Mouse (Mus musculus): ENCODE measurements around the gene Prr18. TPM values are rescaled to one million over a fixed set of nuclear protein-coding genes. Genes with fewer than 3 reads are reported as not detected.

Prr18 gene
- polyA plus RNA-seq, 1 experiment from 2014 or later, result 1.4 TPM

- Histone ChIP-seq H3K27me3 (ENCODE audit: control insufficient read depth, insufficient read depth, low read length) (no peaks in the 10 kb centered on the region), H3K27ac (ENCODE audit: low read depth, low read length) (no peak overlapping the region), H3K4me3 (ENCODE audit: low read depth, low read length) (no peak overlapping the region), H3K4me1 (ENCODE audit: control insufficient read depth, insufficient read depth, low read length) (no peaks in the 10 kb centered on the region), H3K36me3 (ENCODE audit: control insufficient read depth, insufficient read depth, low read length) (no peaks in the 10 kb centered on the region), H3K9ac (ENCODE audit: low read length) (no peak overlapping the region), H3K9me3 (ENCODE audit: control insufficient read depth, low read length) (no peaks in the 10 kb centered on the region), H3K4me2 (ENCODE audit: low read depth) (no peak overlapping the region)
- ATAC-seq (ENCODE audit: insufficient read depth, low FRiP score, low TSS enrichment), result no peak
- no peak for DNase-seq (ENCODE audit: low spot score)
- 91% methylated on average over 4 of the region's 4 CpGs for WGBS
These were observed 11.7 kb downstream of the Prr18 start for GRCm38 (mm10) chr17:8348941-8349340.

DNA sequence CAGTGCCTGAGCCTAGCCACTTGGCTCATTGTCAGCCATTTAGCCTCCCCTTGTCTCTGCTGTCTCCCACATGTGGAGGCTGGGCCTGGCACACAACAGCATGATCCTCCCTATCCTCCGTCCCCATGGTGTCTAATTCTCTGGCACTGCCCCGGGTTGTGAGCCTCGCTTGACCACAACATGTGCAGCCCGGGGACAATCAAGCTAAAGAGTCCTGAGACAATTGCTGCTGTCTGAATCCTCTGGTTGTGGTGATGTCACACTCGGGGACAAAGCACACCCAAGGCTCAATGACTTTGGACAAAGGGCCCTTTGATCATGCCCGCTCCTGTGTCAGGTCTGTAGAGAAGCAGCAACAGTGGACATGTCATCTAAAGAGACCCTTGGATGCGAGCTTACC lies 13.8 kb downstream of the Prr18 start:
- no peak for DNase-seq (ENCODE audit: low spot score)
- Histone ChIP-seq H3K36me3 (ENCODE audit: control insufficient read depth, insufficient read depth, low read length) (no peaks in the 10 kb centered on the region), H3K27ac (ENCODE audit: low read depth, low read length) (no peak overlapping the region), H3K9me3 (ENCODE audit: control insufficient read depth, low read length) (no peaks in the 10 kb centered on the region), H3K9ac (ENCODE audit: low read length) (no peak overlapping the region), H3K4me1 (ENCODE audit: control insufficient read depth, insufficient read depth, low read length) (no peaks in the 10 kb centered on the region), H3K4me3 (ENCODE audit: low read depth, low read length) (no peak overlapping the region), H3K27me3 (ENCODE audit: control insufficient read depth, insufficient read depth, low read length) (no peaks in the 10 kb centered on the region), H3K4me2 (ENCODE audit: low read depth) (no peak overlapping the region)
- 55% methylated on average over 7 of the region's 7 CpGs for WGBS
- no peak for ATAC-seq (ENCODE audit: insufficient read depth, low FRiP score, low TSS enrichment)

DNA sequence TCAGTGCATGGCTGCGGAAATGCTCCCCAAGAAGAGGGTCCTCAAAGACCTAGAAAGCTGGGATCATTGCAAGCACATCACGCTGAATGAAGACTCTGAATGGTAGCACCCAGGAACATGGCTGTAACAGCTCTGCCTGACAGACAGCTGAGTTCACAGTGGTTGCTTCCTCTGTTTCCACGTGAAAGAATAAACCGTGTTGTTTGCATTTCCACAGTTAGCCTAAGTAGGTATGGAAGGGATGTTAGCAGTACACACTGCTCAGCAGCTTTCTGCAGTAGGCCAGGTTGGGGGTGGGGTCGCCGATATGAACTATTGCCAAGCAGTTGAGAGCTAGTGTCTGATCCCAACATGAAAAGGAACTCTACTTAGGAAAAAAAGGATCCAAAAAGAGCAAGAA lies 18.4 kb downstream of the Prr18 start, which contains the start of gene T2:
Gene T2 (plus strand): TSS at position 301 of the 400 bp plus-strand sequence.
- Histone ChIP-seq H3K4me3 (ENCODE audit: low read depth, low read length) (no peak within 1 kb of the TSS), H3K9ac (ENCODE audit: low read length) (no peak within 1 kb of the TSS), H3K27me3 (ENCODE audit: control insufficient read depth, insufficient read depth, low read length) (no peaks in the 10 kb centered on the region), H3K27ac (ENCODE audit: low read depth, low read length) (no peak within 1 kb of the TSS), H3K36me3 (ENCODE audit: control insufficient read depth, insufficient read depth, low read length) (no peaks in the 10 kb centered on the region), H3K4me2 (ENCODE audit: low read depth) (no peak within 1 kb of the TSS), H3K4me1 (ENCODE audit: control insufficient read depth, insufficient read depth, low read length) (no peaks in the 10 kb centered on the region), H3K9me3 (ENCODE audit: control insufficient read depth, low read length) (no peaks in the 10 kb centered on the region)
- DNase-seq (ENCODE audit: low spot score) (no peak), ATAC-seq (ENCODE audit: insufficient read depth, low FRiP score, low TSS enrichment) (no peak)
- 88% methylated on average over 6 of the region's 6 CpGs for WGBS

GRCm38 (mm10) chr17:8357498-8357897 lies 20.2 kb downstream of the Prr18 start:
- H3K9ac ChIP-seq (ENCODE audit: low read length), result no peak overlapping the region
- no peak overlapping the region for H3K4me3 ChIP-seq (ENCODE audit: low read depth, low read length)
- no peaks in the 10 kb centered on the region for H3K27me3 ChIP-seq (ENCODE audit: control insufficient read depth, insufficient read depth, low read length)
- no peak overlapping the region for H3K27ac ChIP-seq (ENCODE audit: low read depth, low read length)
- H3K36me3 ChIP-seq (ENCODE audit: control insufficient read depth, insufficient read depth, low read length), result no peaks in the 10 kb centered on the region
- DNase-seq (ENCODE audit: low spot score), result no peak
- no peaks in the 10 kb centered on the region for H3K9me3 ChIP-seq (ENCODE audit: control insufficient read depth, low read length)
- H3K4me1 ChIP-seq (ENCODE audit: control insufficient read depth, insufficient read depth, low read length), result no peaks in the 10 kb centered on the region
- no peak overlapping the region for H3K4me2 ChIP-seq (ENCODE audit: low read depth)
- no peak for ATAC-seq (ENCODE audit: insufficient read depth, low FRiP score, low TSS enrichment)
- WGBS, result 89% methylated on average over 6 of the region's 6 CpGs

DNA sequence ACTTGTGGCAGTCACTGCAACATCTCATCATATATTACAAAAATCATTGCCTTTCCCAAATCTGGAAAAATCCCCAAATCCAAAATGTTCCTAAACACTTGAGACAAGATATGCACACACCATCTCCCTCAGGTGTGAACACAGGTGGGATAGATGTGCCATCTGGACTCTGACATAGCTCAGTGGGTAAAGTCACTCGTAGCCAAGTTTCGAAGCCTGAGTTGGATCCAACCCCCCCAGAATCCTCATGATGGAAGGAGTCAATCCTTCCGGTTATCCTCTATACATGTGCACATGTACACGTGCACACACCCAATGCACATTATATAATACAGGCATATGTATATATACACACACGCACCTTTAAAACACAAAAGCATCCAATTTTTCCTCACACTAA lies 23.6 kb downstream of the Prr18 start:
- whole genome bisulfite sequencing, result 91% methylated on average over 5 of the region's 5 CpGs
- no peaks in the 10 kb centered on the region for H3K4me1 ChIP-seq (ENCODE audit: control insufficient read depth, insufficient read depth, low read length)
- no peak overlapping the region for H3K4me2 ChIP-seq (ENCODE audit: low read depth)
- ATAC-seq (ENCODE audit: insufficient read depth, low FRiP score, low TSS enrichment) (no peak), DNase-seq (ENCODE audit: low spot score) (no peak)
- no peak overlapping the region for H3K9ac ChIP-seq (ENCODE audit: low read length)
- H3K4me3 ChIP-seq (ENCODE audit: low read depth, low read length), result no peak overlapping the region
- H3K27ac ChIP-seq (ENCODE audit: low read depth, low read length), result no peak overlapping the region
- no peaks in the 10 kb centered on the region for H3K36me3 ChIP-seq (ENCODE audit: control insufficient read depth, insufficient read depth, low read length)
- no peaks in the 10 kb centered on the region for H3K27me3 ChIP-seq (ENCODE audit: control insufficient read depth, insufficient read depth, low read length)
- no peaks in the 10 kb centered on the region for H3K9me3 ChIP-seq (ENCODE audit: control insufficient read depth, low read length)

DNA sequence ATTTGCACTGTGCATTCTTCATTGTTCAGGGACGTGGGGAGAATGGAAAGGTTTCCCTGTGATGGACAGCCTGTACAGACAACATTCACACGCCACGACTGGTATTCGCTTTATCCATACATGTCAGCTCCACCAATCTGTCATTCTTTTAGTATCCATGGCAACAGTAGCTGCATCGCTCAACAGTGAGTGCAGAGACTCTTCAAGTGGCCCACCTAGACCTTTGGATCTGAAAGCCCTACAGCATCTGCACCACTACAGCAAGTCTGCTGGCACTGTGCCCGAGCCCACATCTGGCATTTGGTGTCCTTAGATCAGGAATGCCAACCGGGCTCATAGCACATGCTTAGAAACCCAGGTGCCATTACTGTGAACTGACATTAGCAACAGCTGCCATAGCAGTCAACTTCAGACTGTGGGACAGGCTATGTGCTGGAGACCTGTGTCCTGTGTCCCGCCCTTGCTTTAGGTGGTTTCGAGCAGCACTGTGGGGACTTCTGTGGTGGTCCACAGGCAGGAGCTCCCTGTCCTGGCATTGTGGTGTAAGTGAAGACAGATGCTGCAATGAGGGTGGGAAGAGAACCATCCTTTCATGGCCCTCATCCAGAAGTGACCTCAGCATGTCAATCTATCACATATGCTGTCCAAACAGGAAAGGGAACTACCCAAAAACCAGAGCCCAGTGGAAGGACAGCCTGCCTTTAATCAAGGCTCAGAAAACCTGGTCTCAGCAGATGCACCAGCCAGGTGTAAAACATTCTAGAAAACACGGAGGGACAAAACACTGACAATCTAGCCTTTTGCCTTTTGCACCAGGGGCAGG lies 24.2 kb downstream of the Prr18 start:
- Histone ChIP-seq H3K36me3 (ENCODE audit: control insufficient read depth, insufficient read depth, low read length) (no peaks in the 10 kb centered on the region), H3K27ac (ENCODE audit: low read depth, low read length) (no peak overlapping the region), H3K9me3 (ENCODE audit: control insufficient read depth, low read length) (no peaks in the 10 kb centered on the region), H3K4me1 (ENCODE audit: control insufficient read depth, insufficient read depth, low read length) (no peaks in the 10 kb centered on the region), H3K9ac (ENCODE audit: low read length) (no peak overlapping the region), H3K4me3 (ENCODE audit: low read depth, low read length) (no peak overlapping the region), H3K4me2 (ENCODE audit: low read depth) (no peak overlapping the region), H3K27me3 (ENCODE audit: control insufficient read depth, insufficient read depth, low read length) (no peaks in the 10 kb centered on the region)
- no peak for DNase-seq (ENCODE audit: low spot score)
- no peak for ATAC-seq (ENCODE audit: insufficient read depth, low FRiP score, low TSS enrichment)
- WGBS, result 81% methylated on average over 10 of the region's 10 CpGs

DNA sequence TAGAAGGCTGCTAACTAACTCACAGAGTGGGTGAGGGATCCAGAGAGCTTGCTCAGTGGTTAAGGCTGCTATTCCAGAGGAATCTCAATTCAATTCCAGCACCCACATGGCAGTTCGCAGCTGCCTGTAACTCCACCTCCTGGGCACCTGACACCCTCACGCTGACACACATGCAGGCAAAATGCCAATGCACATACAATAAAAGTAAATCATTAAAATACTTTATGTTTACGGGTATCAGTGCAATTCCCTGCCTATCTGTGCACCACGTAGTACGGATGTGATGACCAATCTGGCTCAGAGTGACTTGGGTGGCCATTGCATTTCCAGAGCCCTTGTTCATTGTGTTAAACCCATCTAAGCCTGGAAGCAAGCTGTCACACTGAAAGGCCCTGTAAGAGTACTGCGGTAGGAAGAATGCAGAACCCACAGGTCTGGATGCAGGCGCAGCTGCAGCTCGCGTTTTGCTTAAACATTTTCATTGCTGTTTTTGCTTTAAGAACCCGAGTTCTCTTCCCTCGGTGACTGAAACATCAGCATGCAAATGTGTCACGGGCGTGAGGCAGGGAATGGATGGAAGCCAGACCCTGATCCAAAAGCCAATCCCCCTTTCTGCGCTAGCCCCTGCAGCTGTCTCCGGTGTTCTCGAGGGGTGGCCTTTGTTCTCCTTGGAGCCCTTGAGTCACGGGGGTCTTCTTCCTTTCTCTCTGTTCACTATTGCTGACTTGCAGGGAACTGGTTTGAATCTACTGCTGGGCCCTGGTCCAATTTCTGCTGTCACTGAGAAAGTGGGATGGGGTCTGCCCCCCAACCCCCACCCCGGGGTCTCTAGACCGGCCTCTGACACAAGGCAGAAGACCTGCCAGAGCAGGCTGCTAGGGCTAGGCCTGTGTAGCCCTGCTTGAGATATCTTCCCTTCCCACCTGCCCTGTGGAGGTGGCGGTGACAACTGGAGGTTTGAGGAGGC lies 30.5 kb downstream of the Prr18 start:
- H3K27ac ChIP-seq (ENCODE audit: low read depth, low read length), result peak overlapping the region; percentile 72
- WGBS, result 27% methylated on average over 20 of the region's 20 CpGs
- H3K4me2 ChIP-seq (ENCODE audit: low read depth), result peak overlapping the region; percentile 24; the same call in 1 of the 2 replicates
- ATAC-seq (ENCODE audit: insufficient read depth, low FRiP score, low TSS enrichment) (peak; percentile 13; the same call in 1 of the 2 replicates), DNase-seq (ENCODE audit: low spot score) (peak; percentile 54)
- H3K4me3 ChIP-seq (ENCODE audit: low read depth, low read length), result no peak overlapping the region
- peak overlapping the region; percentile 52 for H3K9ac ChIP-seq (ENCODE audit: low read length)
- no peaks in the 10 kb centered on the region for H3K9me3 ChIP-seq (ENCODE audit: control insufficient read depth, low read length)
- peaks cover 29% of the 10 kb centered on the region; the same call in 1 of the 2 replicates for H3K4me1 ChIP-seq (ENCODE audit: control insufficient read depth, insufficient read depth, low read length)
- H3K36me3 ChIP-seq (ENCODE audit: control insufficient read depth, insufficient read depth, low read length), result no peaks in the 10 kb centered on the region
- H3K27me3 ChIP-seq (ENCODE audit: control insufficient read depth, insufficient read depth, low read length), result no peaks in the 10 kb centered on the region

DNA sequence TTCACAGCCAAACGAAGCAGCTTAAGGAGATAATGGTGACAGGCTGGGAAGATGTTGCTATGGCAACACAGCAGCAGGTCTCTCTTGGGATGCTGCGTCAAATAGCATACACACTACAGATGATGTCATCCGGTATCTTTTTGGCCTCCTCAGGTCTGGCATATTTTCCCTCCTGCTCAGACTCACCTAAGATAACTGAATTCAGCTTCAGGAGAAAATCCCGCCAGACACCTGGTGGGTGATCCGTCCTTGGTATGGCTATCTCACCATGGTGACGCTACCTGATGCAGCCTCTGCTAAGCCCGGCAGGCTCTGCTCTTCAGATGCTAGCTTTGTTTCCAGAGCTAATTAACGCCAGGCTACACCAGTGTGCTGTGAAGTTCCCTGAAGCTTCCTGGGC lies 31.3 kb downstream of the Prr18 start:
- Histone ChIP-seq H3K27ac (ENCODE audit: low read depth, low read length) (peak overlapping the region; percentile 57), H3K27me3 (ENCODE audit: control insufficient read depth, insufficient read depth, low read length) (no peaks in the 10 kb centered on the region), H3K4me1 (ENCODE audit: control insufficient read depth, insufficient read depth, low read length) (peaks cover 29% of the 10 kb centered on the region; the same call in 1 of the 2 replicates), H3K36me3 (ENCODE audit: control insufficient read depth, insufficient read depth, low read length) (no peaks in the 10 kb centered on the region), H3K9me3 (ENCODE audit: control insufficient read depth, low read length) (no peaks in the 10 kb centered on the region), H3K9ac (ENCODE audit: low read length) (no peak overlapping the region), H3K4me3 (ENCODE audit: low read depth, low read length) (no peak overlapping the region), H3K4me2 (ENCODE audit: low read depth) (no peak overlapping the region)
- WGBS, result 23% methylated on average over 8 of the region's 8 CpGs
- ATAC-seq (ENCODE audit: insufficient read depth, low FRiP score, low TSS enrichment) (0 out of 2 replicates have a peak, but pooled peaks have one; percentile 28), DNase-seq (ENCODE audit: low spot score) (peak; percentile 61)
